Mouse (Mus musculus): ENCODE data around the gene Gipc1. TPM values are rescaled to one million over a fixed set of nuclear protein-coding genes. Genes with fewer than 3 reads are reported as not detected.

Gipc1 gene
- total and polyA plus RNA-seq, 3 experiments: 21.0 to 25.8 (median 22.6) TPM

DNA sequence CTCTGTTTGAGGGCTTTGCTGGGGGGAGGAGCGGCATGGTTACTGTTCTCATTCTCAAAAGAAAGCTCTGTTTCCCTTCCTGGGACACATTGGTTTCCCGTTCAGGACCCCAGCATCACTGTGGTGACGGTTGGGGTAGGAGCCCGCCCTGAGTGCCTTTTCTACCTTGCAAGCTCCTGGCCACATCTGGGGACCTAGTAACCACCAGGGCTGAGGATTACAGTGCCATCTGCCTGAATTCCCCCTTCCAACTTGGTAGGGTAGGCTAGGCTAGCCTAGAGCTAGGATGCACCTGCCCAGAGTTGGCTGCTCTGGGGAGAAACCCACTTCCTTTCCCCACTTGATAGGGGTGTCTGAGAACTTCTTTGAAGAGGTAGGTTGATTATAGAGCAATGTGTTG is 40.6 kb upstream of the Gipc1 start:
- H3K4me3 ChIP-seq (replicated peaks in 1 of 3; ENCODE audit: low read depth in 2 of 3, low read length in 2 of 3, poor library complexity in 1 of 3): no peak overlapping the region
- H3K36me3 ChIP-seq (replicated peaks in 1 of 2; ENCODE audit: control insufficient read depth in 1 of 2, insufficient read depth in 1 of 2, low read length in 1 of 2): peaks cover 32 to 43% of the 10 kb centered on the region in 2 experiments
- dilution Hi-C loops (cut with MboI; ENCODE audit: extremely low pct_ligation_motif_present, extremely low pct_unique_long_range_greater_than_20kb, low sequenced_read_pairs): no loop called here
- H3K27me3 ChIP-seq (replicated peaks): no peaks in the 10 kb centered on the region
- H3K4me2 ChIP-seq (ENCODE audit: insufficient read depth, low read depth, poor library complexity, severe bottlenecking): no peak overlapping the region
- H3K79me2 ChIP-seq (replicated peaks; ENCODE audit: control insufficient read depth, extremely low read depth, insufficient read depth, poor library complexity, severe bottlenecking): peaks cover 23% of the 10 kb centered on the region
- DNase-seq (ENCODE audit: extremely low read depth): no peak
- TF ChIP-seq ZMIZ1 (IDR thresholded peaks at IDR 0.05; ENCODE audit: low read depth, low read length): no peak
- no peak for TF ChIP-seq ZC3H11A (IDR thresholded peaks at IDR 0.05; ENCODE audit: low read depth, low read length)
- TF ChIP-seq POLR2AphosphoS2 (IDR thresholded peaks at IDR 0.05; ENCODE audit: low read depth, low read length): no peak
- TF ChIP-seq ELF1 (IDR thresholded peaks at IDR 0.05; ENCODE audit: low read depth, low read length): no peak
- no peak for TF ChIP-seq CHD1 (IDR thresholded peaks at IDR 0.05; ENCODE audit: low read depth, low read length)
- TF ChIP-seq NELFE (IDR thresholded peaks at IDR 0.05; ENCODE audit: low read depth, low read length): no peak
- TF ChIP-seq MAFK (IDR thresholded peaks at IDR 0.05; ENCODE audit: insufficient replicate concordance, low read length): no peak
- no peak for TF ChIP-seq JUND (conservative IDR thresholded peaks at IDR 0.05; ENCODE audit: low read depth, low read length)
- TF ChIP-seq MXI1 (IDR thresholded peaks at IDR 0.05; ENCODE audit: low read depth, low read length): no peak
- no peak for TF ChIP-seq TBP (conservative IDR thresholded peaks at IDR 0.05; ENCODE audit: low read depth, low read length)
- TF ChIP-seq POLR2A (IDR thresholded peaks at IDR 0.05; ENCODE audit: low read depth, low read length): no peak
- TF ChIP-seq SIN3A (IDR thresholded peaks at IDR 0.05; ENCODE audit: low read length): no peak
- no peak for TF ChIP-seq CHD2 (IDR thresholded peaks at IDR 0.05; ENCODE audit: low read length)
- TF ChIP-seq BHLHE40 (IDR thresholded peaks at IDR 0.05; ENCODE audit: low read depth, low read length): no peak
- TF ChIP-seq RAD21 (IDR thresholded peaks at IDR 0.05; ENCODE audit: low read depth, low read length): no peak
- TF ChIP-seq TCF12 (IDR thresholded peaks at IDR 0.05; ENCODE audit: low read depth, low read length): no peak
- no peak for TF ChIP-seq E2F4 (IDR thresholded peaks at IDR 0.05; ENCODE audit: insufficient replicate concordance, low read depth, low read length)
- TF ChIP-seq MAX (IDR thresholded peaks at IDR 0.05; ENCODE audit: low read length): no peak
- in situ Hi-C loops (cut with MboI; ENCODE audit: low pct_ligation_motif_present, low pct_unique_long_range_greater_than_20kb, low sequenced_read_pairs): no loop called here
- peaks cover 3 to 33% of the 10 kb centered on the region in 2 experiments for H3K4me1 ChIP-seq (ENCODE audit: control insufficient read depth in 1 of 2, insufficient read depth in 2 of 2)
- H3K9me3 ChIP-seq (replicated peaks; ENCODE audit: low read length): no peaks in the 10 kb centered on the region
- H3K27ac ChIP-seq (ENCODE audit: insufficient read depth, low read depth): no peak overlapping the region
- H3K9ac ChIP-seq (ENCODE audit: insufficient read depth, low read depth): no peak overlapping the region

- Histone ChIP-seq H3K4me3 (replicated peaks in 1 of 3; ENCODE audit: low read depth in 2 of 3, low read length in 2 of 3, poor library complexity in 1 of 3) (no peak overlapping the region), H3K36me3 (replicated peaks in 1 of 2; ENCODE audit: control insufficient read depth in 1 of 2, insufficient read depth in 1 of 2, low read length in 1 of 2) (peaks cover 32 to 43% of the 10 kb centered on the region in 2 experiments), H3K79me2 (replicated peaks; ENCODE audit: control insufficient read depth, extremely low read depth, insufficient read depth, poor library complexity, severe bottlenecking) (peaks cover 20% of the 10 kb centered on the region), H3K9ac (ENCODE audit: insufficient read depth, low read depth) (no peak overlapping the region), H3K9me3 (replicated peaks; ENCODE audit: low read length) (peaks cover 2% of the 10 kb centered on the region), H3K27me3 (replicated peaks) (no peaks in the 10 kb centered on the region), H3K27ac (ENCODE audit: insufficient read depth, low read depth) (no peak overlapping the region), H3K4me2 (ENCODE audit: insufficient read depth, low read depth, poor library complexity, severe bottlenecking) (no peak overlapping the region), H3K4me1 (ENCODE audit: control insufficient read depth in 1 of 2, insufficient read depth in 2 of 2) (peaks cover 3 to 29% of the 10 kb centered on the region in 2 experiments; a peak in 3 of 4 replicates)
- TF ChIP-seq NRF1 (IDR thresholded peaks at IDR 0.05; ENCODE audit: low read depth, low read length) (no peak), SMC3 (IDR thresholded peaks at IDR 0.05; ENCODE audit: low read depth, low read length) (no peak), CHD1 (IDR thresholded peaks at IDR 0.05; ENCODE audit: low read depth, low read length) (no peak), EP300 (IDR thresholded peaks at IDR 0.05; ENCODE audit: low read length) (no peak), ZC3H11A (IDR thresholded peaks at IDR 0.05; ENCODE audit: low read depth, low read length) (no peak), POLR2AphosphoS2 (IDR thresholded peaks at IDR 0.05; ENCODE audit: low read depth, low read length) (no peak), UBTF (IDR thresholded peaks at IDR 0.05; ENCODE audit: low read depth, low read length) (no peak), ELF1 (IDR thresholded peaks at IDR 0.05; ENCODE audit: low read depth, low read length) (no peak), MAZ (IDR thresholded peaks at IDR 0.05; ENCODE audit: low read depth, low read length) (no peak), ZKSCAN1 (IDR thresholded peaks at IDR 0.05; ENCODE audit: borderline replicate concordance, low read depth, low read length) (no peak)
- dilution Hi-C loops (cut with MboI; ENCODE audit: extremely low pct_ligation_motif_present, extremely low pct_unique_long_range_greater_than_20kb, low sequenced_read_pairs) (no loop called here), in situ Hi-C loops (cut with MboI; ENCODE audit: low pct_ligation_motif_present, low pct_unique_long_range_greater_than_20kb, low sequenced_read_pairs) (no loop called here)
- no peak for DNase-seq (ENCODE audit: extremely low read depth)
Measured at GRCm38 (mm10) chr8:83613695-83614094, 38.8 kb upstream of the Gipc1 start.
